Mouse (Mus musculus): ENCODE results near the gene Bcl7c.
A peak's percentile ranks its signal among the peaks of the same experiment; 100 is the strongest.
"Not testable (repeated sequence)": the region's sequence is repeated elsewhere in the genome, so short reads cannot be mapped to it uniquely, and the experiment has no call there.

Bcl7c gene

DNA sequence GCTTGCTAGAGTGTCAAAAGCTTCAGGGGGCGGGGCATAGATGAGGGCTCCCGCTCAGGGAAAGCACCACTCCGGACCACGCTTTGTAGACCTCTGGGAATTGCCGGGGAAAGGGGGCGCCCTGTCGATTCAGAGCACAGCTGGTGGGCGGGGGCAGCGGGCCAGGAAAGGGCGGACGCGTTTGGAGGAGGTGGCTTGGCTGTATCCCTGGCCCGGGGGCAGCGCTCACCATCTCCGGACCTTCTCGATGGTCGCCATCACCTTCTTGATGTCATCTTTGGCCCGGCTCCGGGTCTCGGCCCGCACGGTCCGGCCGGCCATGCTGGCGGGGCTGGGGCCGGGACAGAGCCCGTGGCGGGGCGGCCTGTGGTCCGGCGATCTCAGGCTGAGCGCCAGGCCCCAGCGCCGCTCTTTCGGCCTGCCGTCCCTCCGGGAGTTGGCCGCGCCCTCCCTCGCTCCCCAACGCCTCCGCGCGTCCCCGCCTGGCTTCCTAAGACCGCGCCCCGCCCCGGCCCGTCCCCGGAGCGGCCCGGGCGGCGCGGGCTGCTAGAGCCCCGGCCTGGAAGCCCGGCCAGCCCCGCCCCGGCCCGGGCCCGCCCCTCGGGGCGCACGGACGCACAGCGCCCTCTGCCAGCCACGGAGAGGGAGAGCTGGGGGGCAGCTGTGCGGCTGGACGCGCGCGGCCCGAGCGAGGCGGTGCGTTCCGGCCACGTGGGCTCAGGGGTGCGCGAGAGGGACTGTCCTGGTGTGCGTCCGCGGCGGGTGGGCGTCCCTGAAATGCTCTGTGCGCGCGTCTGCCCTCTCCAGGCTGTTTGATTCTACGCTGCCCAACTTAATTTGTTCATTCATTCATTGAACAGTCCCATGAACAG is at the start of gene Bcl7c:
Gene Bcl7c (minus strand): TSS at position 727 of the 872 bp plus-strand sequence.
- peak; percentile 98 for DNase-seq (ENCODE audit: low read depth, low spot score)

DNA sequence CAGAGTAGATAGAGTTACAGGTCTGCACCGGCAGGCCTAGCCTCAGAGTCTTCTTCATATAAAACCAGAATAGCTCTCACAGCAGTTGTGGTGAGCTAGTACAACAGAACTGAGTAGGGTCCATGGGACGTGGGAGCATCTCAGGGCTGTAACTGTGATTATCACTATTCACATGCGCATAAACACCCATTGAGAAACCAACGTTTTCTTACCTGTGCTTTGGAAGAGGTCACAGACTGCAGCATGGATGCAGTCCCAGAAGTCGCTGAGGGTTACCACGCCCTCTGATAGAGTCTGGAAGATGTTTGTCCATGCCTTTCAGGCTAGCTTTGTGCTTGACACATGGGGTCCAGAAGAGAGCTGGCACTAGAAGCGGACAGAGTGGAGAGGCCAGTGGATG is 45.0 kb upstream of the Bcl7c start:
- DNase-seq (ENCODE audit: low read depth, low spot score): peak; percentile 39

GRCm38 (mm10) chr7:127753158-127753557 is 44.4 kb upstream of the Bcl7c start:
- peak; percentile 65 for DNase-seq (ENCODE audit: low read depth, low spot score)

GRCm38 (mm10) chr7:127752069-127752468 is 43.3 kb upstream of the Bcl7c start:
- no peak for DNase-seq (ENCODE audit: low read depth, low spot score)

DNA sequence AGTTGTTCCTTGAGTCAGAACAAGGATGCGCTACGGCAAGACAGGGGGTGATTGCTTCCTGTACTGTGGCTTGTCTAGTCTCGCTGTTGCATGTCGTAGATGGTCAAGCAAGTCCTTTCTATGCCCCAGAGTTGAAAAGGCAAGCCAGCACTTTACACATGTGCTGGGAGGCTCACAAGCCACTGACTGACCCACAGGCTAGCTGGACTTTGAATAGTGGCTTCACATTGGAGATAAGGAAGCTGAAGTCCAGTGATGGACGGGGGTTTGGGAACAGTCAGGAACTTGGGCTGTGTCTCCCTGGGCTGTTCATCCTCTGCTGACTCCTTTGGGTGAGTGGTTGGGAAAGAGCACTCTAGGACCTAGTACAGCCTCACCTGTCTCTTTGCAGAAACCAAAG is 42.9 kb upstream of the Bcl7c start:
- DNase-seq (ENCODE audit: low read depth, low spot score): no peak

DNA sequence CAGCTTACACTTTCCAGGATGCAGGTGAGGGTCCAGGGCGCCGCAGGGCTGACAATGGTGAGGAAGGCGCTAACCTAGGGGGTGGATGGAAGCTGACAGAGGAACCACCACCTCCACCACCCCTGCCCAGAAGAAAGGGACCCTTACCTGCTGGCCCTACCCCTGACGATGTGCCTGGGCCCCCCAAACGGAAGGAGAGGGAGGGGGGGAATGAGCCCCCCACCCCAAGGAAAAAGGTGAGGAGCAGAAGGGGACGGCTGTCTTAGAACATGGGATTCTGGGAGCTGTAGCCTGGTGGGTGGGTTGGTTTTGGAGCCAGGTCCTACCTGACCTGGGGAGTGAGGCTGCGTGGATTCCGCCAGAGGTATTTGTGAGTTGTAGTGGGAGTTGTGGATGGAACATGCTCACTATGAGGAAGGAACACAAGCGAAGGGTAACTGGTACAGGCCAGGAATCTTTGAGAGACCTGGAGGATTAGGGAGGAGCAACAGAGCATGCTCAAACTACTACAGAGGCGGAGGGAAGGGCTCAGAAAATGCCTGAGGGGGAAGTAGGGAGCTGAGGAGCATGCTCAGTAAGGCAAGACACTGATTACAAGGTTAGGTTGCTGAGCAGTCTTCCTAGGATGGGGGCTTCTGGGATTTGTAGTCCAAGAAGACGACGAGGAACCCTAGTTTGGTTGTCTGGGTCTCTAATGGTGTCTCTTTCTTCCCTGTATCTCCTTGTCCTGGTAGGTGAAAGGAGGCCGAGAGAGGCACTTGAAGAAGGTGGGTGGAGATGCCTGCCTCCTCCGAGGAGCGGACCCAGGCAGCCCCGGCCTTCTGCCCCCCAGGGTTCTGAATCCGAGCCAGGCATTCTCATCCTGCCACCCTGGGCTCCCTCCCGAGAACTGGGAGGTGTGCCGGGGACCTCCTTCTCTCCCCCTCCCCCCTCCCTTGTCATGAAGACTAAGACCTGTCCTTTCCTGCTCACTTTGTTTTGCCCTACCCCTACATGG is 41.7 kb upstream of the Bcl7c start:
- DNase-seq (ENCODE audit: low read depth, low spot score): peak; percentile 95

DNA sequence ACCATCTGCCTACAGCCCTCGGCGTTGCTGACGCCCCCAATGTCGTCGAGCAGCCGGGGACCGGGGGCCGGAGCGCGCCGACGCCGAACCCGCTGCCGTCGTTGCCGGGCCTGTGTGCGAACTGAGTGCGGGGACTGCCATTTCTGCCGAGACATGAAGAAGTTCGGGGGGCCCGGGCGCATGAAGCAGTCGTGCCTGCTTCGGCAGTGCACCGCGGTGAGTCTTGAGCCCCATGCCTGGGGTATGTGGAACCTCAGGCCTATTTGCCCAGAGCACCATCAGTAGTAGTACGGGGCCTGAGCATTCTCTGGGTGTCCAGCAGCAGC is 39.5 kb upstream of the Bcl7c start:
- no peak for DNase-seq (ENCODE audit: low read depth, low spot score)

DNA sequence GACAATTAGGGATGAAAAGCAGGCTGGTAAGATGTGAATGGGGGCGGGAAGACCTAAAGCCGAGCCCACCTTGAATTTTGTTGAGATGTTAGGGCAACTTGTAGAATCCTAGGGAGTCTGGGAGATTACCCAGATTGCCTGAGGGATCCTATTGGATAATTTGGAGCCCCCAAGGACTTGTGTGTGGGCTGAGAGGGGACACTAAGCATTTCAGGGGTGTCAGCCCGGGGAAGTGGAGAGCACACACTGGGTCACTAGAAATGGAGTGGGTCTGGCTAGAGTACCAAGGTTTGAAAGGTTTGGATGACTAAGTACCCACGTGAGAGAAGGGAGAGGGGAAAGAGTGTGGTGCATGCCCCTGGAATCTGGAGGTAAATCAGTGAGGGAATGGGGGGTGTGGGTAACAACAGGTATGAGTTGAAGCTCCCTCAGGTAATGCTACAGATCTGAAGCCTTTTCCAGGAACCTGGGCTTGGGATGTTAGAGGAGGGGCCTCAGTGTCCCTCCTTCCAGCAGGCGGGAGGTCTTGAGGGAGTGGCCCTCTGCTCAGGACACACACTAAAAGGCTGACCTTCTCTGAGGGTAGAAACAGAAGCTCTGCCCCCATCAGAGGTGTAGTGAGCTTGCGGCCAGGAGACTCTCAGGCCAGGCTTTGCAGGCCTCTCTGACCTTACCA is 39.0 kb upstream of the Bcl7c start:
- peak; percentile 53 for DNase-seq (ENCODE audit: low read depth, low spot score)

- peak; percentile 94 for DNase-seq (ENCODE audit: low read depth, low spot score)
Measured at GRCm38 (mm10) chr7:127746494-127747491, 38.1 kb upstream of the Bcl7c start.

GRCm38 (mm10) chr7:127745652-127746493 is 37.1 kb upstream of the Bcl7c start:
- DNase-seq (ENCODE audit: low read depth, low spot score): peak; percentile 98

DNA sequence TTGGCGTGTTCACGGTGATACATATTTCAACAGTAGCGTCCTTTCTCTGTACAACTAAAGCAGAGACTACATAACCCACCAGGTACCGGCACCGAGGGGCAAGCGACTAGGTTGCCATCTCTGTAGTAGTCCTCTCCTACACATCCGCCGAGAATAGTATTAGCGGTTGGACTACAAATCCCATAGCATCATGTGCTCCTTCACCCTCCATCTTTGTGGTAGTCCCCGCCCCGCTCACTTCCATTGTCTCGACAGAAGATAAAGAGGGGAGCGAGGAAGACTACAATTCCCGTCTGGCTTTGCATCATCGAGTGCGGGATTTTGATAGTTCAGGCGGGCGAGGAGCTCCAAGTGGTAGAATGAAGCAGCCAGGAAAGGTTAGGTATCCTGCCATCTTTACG is 36.5 kb upstream of the Bcl7c start:
- DNase-seq (ENCODE audit: low read depth, low spot score): peak; percentile 98

- DNase-seq (ENCODE audit: low read depth, low spot score): peak; percentile 84
Measured at GRCm38 (mm10) chr7:127744366-127745045, 35.8 kb upstream of the Bcl7c start, which contains the start of gene Fbxl19. Fbxl19 (plus strand) TSS chr7:127744543.

GRCm38 (mm10) chr7:127732066-127732465 is 23.3 kb upstream of the Bcl7c start, which contains the start of gene Ctf2:
Ctf2 (minus strand) TSS chr7:127732166.
- not testable (repeated sequence) for DNase-seq (ENCODE audit: low read depth, low spot score)

DNA sequence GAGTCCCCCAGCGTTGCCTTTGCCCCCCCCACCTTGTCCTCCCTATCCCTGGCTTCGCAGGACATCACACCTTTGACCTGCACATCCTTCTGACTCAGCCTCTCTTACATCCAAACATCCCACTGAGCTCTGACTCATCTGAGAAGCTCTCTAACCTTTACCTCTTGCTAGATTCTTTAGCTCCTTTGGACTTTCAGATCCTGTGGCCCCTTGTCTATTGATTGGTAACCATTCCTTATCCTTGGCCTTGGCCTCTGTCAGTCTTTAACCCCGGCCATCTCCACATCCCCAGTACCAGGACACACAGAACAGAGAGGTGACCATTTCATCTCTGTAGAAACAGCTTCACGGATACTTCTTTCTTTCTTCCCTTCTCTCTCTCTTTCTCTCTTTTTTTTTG is 21.4 kb upstream of the Bcl7c start:
- no peak for DNase-seq (ENCODE audit: low read depth, low spot score)

DNA sequence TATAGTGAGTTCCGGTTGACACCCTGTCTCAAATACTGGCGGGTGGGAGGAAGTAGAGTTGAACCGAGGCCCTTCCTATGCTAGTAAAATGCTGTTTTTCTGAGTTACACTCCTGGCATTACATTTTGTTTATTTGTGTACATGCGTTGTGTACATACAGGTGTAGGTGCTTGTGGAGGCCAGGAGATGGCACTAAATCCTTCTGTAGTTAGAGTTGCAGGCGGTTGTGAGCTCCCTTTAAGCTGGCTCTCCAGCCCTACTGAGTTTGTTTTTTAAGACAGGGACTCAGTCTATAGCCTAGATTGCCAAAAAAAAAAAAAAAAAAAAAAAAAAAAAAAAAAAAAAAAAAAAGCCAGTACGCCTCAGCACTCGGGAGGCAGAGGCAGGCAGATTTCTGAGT is 19.2 kb upstream of the Bcl7c start:
- DNase-seq (ENCODE audit: low read depth, low spot score): peak; percentile 79

DNA sequence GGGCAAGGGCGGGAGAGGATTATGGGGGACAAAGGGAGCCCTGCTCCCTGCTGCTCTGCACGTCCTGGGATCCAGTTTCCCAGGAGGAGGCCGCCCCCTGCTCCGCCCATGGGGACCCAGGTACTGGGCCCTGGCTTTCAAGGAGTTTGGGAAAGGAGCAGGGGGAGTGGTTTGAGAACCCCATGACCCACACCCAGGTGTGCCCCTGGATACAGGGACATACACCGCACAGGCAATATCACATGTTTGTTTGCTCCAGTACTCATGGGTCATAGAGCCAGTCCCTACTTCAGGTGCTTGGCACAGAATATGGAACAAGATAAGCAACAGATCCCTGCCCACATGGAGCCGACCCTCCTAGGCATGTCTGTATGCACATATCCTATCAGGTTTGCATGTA is 17.2 kb upstream of the Bcl7c start:
- no peak for DNase-seq (ENCODE audit: low read depth, low spot score)

DNA sequence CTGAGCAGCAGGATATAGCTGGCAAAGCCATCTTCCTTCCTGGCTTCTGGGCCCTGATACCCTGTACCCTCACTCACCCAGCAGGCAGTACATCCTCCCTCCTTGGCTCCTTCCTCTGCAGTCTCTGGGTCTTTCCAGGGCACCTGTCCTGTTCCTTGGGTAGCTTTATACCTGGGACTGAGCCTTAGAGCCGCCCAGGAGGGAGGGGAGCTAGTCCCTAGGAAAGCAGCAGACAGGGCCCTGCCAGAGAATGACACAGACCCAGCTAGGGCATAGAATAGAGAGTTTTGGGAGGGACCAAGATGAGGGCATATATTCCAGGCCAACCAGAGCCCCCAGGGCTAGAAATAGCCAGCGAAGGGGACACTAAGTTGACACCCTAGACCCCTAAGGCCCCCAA is 16.8 kb upstream of the Bcl7c start:
- DNase-seq (ENCODE audit: low read depth, low spot score): no peak

GRCm38 (mm10) chr7:127719258-127719657 is 10.5 kb upstream of the Bcl7c start:
- no peak for DNase-seq (ENCODE audit: low read depth, low spot score)

DNA sequence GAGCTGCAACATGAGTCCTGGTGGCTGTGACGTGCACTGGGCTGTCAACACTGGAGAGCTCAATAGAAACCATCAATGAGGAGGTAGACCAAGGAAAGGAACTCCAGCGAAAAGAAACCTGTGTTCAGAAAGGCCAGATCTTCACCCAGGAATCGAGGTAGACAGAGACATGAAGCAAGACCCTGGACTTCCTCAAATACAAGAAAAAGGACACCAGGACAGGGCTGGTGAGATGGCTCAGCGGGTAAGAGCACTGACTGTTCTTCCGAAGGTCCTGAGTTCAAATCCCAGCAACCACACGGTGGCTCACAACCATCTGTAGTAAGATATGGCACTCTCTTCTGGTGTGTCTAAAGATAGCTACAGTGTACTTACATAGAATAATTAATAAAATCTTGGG is 9.6 kb upstream of the Bcl7c start:
- no peak for DNase-seq (ENCODE audit: low read depth, low spot score)

Measured in ZHBTc4 (cell line).